Mouse (Mus musculus): ENCODE measurements around the gene Olfr1389.

- no peak for TF ChIP-seq CTCF (conservative IDR thresholded peaks at IDR 0.05 in 1 of 2, IDR thresholded peaks at IDR 0.05 in 1 of 2; ENCODE audit: low read depth in 2 of 2, low read length in 2 of 2)
- TF ChIP-seq E2F4 (IDR thresholded peaks at IDR 0.05; ENCODE audit: insufficient replicate concordance, low read depth, low read length) = no peak
Observed at GRCm38 (mm10) chr11:49429641-49430040, 6.8 kb downstream of the Olfr1389 start.

Measured in CH12.LX (cell line).